8 mouse cellular contexts compared by ENCODE assay signal in the genomic region with DNA sequence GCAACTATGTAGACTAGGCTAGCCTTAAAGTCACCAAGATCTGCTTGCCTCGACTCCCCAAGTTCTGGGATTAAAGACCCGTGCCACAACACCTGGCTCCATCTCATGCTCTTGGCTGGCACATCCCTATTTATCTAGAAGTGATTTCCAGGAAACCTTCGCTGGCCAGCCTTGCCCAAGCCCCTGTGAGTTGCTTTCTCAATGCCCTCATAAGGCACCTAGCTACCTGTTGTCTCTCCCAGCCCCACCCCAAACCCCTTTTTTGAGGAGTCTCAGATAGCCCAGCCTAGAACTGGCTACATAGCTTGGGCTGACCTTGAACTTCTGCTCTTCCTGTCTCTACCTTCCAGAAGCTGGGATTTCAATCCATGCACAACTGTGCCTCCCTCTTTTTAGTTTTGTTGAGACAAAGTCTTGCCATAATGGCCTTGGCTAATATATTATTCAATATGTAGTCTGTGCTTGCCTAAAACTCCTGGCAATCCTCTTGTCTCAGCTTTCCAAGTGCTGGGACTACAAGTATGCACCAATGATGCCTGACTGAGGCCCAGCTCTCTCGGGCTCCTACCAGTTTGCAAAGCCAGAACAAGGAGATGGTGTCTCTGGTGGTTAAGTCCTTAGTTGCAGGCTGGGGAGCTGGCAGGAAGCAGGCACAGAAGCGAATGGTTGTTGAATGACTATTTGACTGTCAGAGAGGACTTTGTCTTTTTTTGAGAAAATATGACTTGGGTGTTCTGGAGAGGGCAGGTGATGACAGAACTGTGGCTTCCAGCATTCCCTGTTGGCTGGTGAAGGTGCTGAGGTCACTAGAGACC. TPM values are rescaled to one million over a fixed set of nuclear protein-coding genes. Genes with fewer than 3 reads are reported as not detected.
DNase-seq lines count a peak whose midpoint lies in the region; ATAC-seq and TF ChIP-seq lines count a peak whose summit lies in the region.

No protein-coding gene starts in this region.

- no peak for TF ChIP-seq POLR2A in bone marrow macrophage, adult 2 months (IDR thresholded peaks at IDR 0.05; ENCODE audit: borderline replicate concordance, low read depth, low read length)
- no peak for TF ChIP-seq POLR2A in limb, embryonic 14.5 days (IDR thresholded peaks at IDR 0.05; ENCODE audit: borderline replicate concordance, extremely low read depth, insufficient read depth, insufficient read length)

- no peaks in the 10 kb centered on the region for H3K9me3 ChIP-seq in heart, embryonic 14.5 days (ENCODE audit: control insufficient read depth, low read length)
- no peaks in the 10 kb centered on the region for H3K9me3 ChIP-seq in limb, embryonic 14.5 days (ENCODE audit: control insufficient read depth, low read length)

- no peak overlapping the region for H3K9ac ChIP-seq in heart, embryonic 14.5 days (ENCODE audit: low read length)
- H3K9ac ChIP-seq in limb, embryonic 14.5 days (ENCODE audit: low read depth, low read length, severe bottlenecking) = no peak overlapping the region

- peak overlapping the region; percentile 84 for H3K4me2 ChIP-seq in heart, embryonic 14.5 days (ENCODE audit: low read length)
- peak overlapping the region; percentile 91; the same call in 1 of the 2 replicates for H3K4me2 ChIP-seq in limb, embryonic 14.5 days (replicated peaks; ENCODE audit: low read depth, low read length, severe bottlenecking)

- H3K36me3 ChIP-seq in heart, embryonic 14.5 days (ENCODE audit: control insufficient read depth, insufficient read depth, low read length) = no peaks in the 10 kb centered on the region
- no peaks in the 10 kb centered on the region for H3K36me3 ChIP-seq in limb, embryonic 14.5 days (ENCODE audit: control insufficient read depth, insufficient read depth, low read length)

- peak overlapping the region; percentile 67 for H3K4me3 ChIP-seq in bone marrow macrophage, adult 2 months (ENCODE audit: insufficient read depth, low read length)
- H3K4me3 ChIP-seq in heart, embryonic 14.5 days (ENCODE audit: control insufficient read depth in 1 of 2, insufficient read depth in 1 of 2, low read depth in 1 of 2, low read length in 2 of 2) = no peak overlapping the region
- 0 out of 2 replicates have a peak overlapping the region, but pooled peaks have one; percentile 78 for H3K4me3 ChIP-seq in limb, embryonic 14.5 days (replicated peaks; ENCODE audit: low read length)

- no peaks in the 10 kb centered on the region for H3K27me3 ChIP-seq in heart, embryonic 14.5 days (ENCODE audit: control insufficient read depth, insufficient read depth, low read length)
- no peaks in the 10 kb centered on the region for H3K27me3 ChIP-seq in limb, embryonic 14.5 days (ENCODE audit: control insufficient read depth, insufficient read depth, low read length)

- TF ChIP-seq CTCF in bone marrow macrophage, adult 2 months (IDR thresholded peaks at IDR 0.05; ENCODE audit: low read depth, low read length) = no peak

- peaks cover 38% of the 10 kb centered on the region for H3K4me1 ChIP-seq in bone marrow macrophage, adult 2 months (ENCODE audit: control insufficient read depth, insufficient read depth, low read length)
- peaks cover 5 to 11% of the 10 kb centered on the region in 2 experiments for H3K4me1 ChIP-seq in heart, embryonic 14.5 days (ENCODE audit: control insufficient read depth in 2 of 2, insufficient read depth in 2 of 2, low read length in 2 of 2)
- H3K4me1 ChIP-seq in limb, embryonic 14.5 days (ENCODE audit: control insufficient read depth, insufficient read depth, low read length) = peaks cover 18% of the 10 kb centered on the region

- intact Hi-C loops in left cerebral cortex, postnatal 4 days (cut with DNase I) = no loop called here

- peak; percentile 31 for DNase-seq in left cerebral cortex, postnatal 4 days
- no peak for DNase-seq in left cerebral cortex, adult 11 months (ENCODE audit: low spot score)
- DNase-seq in limb, embryonic 14.5 days (ENCODE audit: low spot score) = no peak
- DNase-seq in right cerebral cortex, postnatal 4 days = no peak

- peak overlapping the region; percentile 96 for H3K27ac ChIP-seq in bone marrow macrophage, adult 2 months (ENCODE audit: insufficient read depth, low read depth, low read length)
- H3K27ac ChIP-seq in heart, embryonic 14.5 days (replicated peaks in 1 of 2; ENCODE audit: control insufficient read depth in 1 of 2, insufficient read depth in 1 of 2, low read depth in 2 of 2, low read length in 2 of 2) = peak overlapping the region in 1 of 2 experiments; percentile 94; a peak in 3 of 4 replicates
- peak overlapping the region; percentile 97; the same call in 1 of the 2 replicates for H3K27ac ChIP-seq in limb, embryonic 14.5 days (replicated peaks; ENCODE audit: low read depth, low read length)

- WGBS in heart, embryonic 14.5 days = 69% methylated on average over 5 of the region's 5 CpGs
- 75% methylated on average over 5 of the region's 5 CpGs for WGBS in limb, embryonic 14.5 days

- ATAC-seq in heart, embryonic 14.5 days (ENCODE audit: insufficient number of reproducible peaks, insufficient read depth, low FRiP score, low read depth) = no peak
- ATAC-seq in limb, embryonic 14.5 days (ENCODE audit: low FRiP score, low read depth) = no peak
- ATAC-seq in monocyte, adult 5-6 weeks (replicated peaks; ENCODE audit: insufficient number of reproducible peaks, low FRiP score, low TSS enrichment, poor library complexity, severe bottlenecking) = peak; percentile 69
- ATAC-seq in activated CD4-positive, CD25-positive, alpha-beta regulatory T cell, adult 4 months = no peak

RNA-seq across cellular contexts. Expression of a gene that starts 0.8 kb away (rescaled TPM):
- 10 to 100 TPM; 19.3 to 23.7 TPM for total RNA-seq in left cerebral cortex, postnatal 4 days (2021)
- polyA plus RNA-seq in bone marrow macrophage, adult 2 months (2012; ENCODE audit: insufficient read depth, insufficient read length, missing spikeins) = 125 and 138 TPM in 2 replicates
- 11.5 and 12.2 TPM in 2 replicates for polyA plus RNA-seq in heart, embryonic 14.5 days (2014; fragmentation: Nextera tagmentation; extraction: Ambion mirVana)
- polyA plus RNA-seq in limb, embryonic 14.5 days (2012; rRNA removed) = 24.7 and 35.5 TPM in 2 replicates
- 15.0 and 16.9 TPM in 2 replicates for polyA plus RNA-seq in limb, embryonic 14.5 days (2014; fragmentation: Nextera tagmentation; extraction: Ambion mirVana)
- total RNA-seq in monocyte, adult 5-6 weeks (2017) = 55.9 to 77.3 TPM (median 60.7 TPM) in 3 replicates
- polyA plus RNA-seq in activated CD4-positive, CD25-positive, alpha-beta regulatory T cell, adult 4 months (2017; shearing (Covaris generic)) = 1 to 10 TPM; 4.2 to 4.6 TPM

Comparison
In these comparisons a context has a peak if more than half of its experiments do, and no peak if none do; other contexts are left out.
1. H3K4me3 ChIP-seq: peak in bone marrow macrophage, adult 2 months (single experiment) and limb, embryonic 14.5 days (single experiment); none in heart, embryonic 14.5 days (0 of 2).